Mouse (Mus musculus): ENCODE data around the gene Ckmt1. TPM values are rescaled to one million over a fixed set of nuclear protein-coding genes. Genes with fewer than 3 reads are reported as not detected.

Ckmt1 gene
- 10.2 and 13.0 TPM in 2 replicates for polyA plus RNA-seq (2016; fragmentation: Nextera tagmentation; extraction: Ambion mirVana)

- peak within 1 kb of the TSS; percentile 32 for H3K4me3 ChIP-seq
- H3K36me3 ChIP-seq: no peaks in the 10 kb centered on the region
- H3K9ac ChIP-seq: peak within 1 kb of the TSS; percentile 36
- H3K9me3 ChIP-seq: no peaks in the 10 kb centered on the region
- H3K4me2 ChIP-seq (replicated peaks): peak within 1 kb of the TSS; percentile 59
- no peak for ATAC-seq (ENCODE audit: insufficient number of reproducible peaks, insufficient read depth, low FRiP score, low TSS enrichment)
- H3K4me1 ChIP-seq: peaks cover 22% of the 10 kb centered on the region
- H3K27me3 ChIP-seq: no peaks in the 10 kb centered on the region
- 56% methylated on average over 5 of the region's 5 CpGs for WGBS
- peak within 1 kb of the TSS; percentile 60 for H3K27ac ChIP-seq
Measured at GRCm38 (mm10) chr2:121357494-121357893, at the start of gene Ckmt1. Gene Ckmt1 (plus strand): TSS chr2:121357714.

DNA sequence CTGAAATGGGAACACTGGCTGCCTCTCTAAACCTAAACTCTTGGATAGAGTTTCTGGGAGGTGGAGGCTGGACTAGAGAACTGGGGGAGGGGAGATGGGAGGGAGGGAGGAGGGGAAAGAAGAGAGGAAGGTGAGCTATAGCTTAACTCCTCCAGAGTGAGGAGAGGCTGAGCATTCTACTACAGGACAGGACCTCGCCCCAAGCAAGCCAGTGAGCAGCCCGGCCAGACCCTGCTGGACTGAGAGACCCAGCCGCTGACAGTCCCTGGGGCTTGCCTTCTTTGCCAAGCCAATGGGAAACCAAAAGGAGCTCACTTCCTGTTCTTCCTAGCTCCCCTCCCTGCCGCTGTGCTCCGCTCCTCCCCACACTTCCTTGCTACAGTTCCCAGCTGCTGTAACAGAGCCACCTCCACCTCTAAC lies 48.5 kb upstream of the Ckmt1 start:
- 11% methylated on average over 5 of the region's 5 CpGs for WGBS
- ATAC-seq (ENCODE audit: insufficient number of reproducible peaks, insufficient read depth, low FRiP score, low TSS enrichment): 0 out of 2 replicates have a peak, but pooled peaks have one; percentile 30
- H3K4me2 ChIP-seq (replicated peaks): peak overlapping the region; percentile 24

DNA sequence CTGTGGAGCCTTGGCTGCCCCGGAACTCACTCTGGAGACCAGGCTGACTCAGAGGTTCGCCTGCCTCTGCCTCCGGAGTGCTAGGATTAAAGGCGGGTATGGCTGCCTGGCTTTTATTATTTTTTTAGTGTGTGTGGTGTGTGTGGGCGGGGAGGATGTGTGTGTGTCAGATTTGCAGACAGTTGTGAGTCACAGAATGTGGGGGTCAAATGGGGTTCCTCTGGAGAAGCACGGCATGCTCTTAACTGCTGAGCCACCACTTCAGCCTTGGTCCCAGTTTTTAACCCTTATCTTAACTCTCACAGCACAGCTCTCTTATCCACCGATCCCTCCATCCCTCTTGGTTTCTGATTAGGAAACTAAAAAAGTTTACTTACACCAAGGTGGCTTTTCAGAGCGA lies 41.2 kb upstream of the Ckmt1 start:
- 74% methylated on average over 8 of the region's 8 CpGs for WGBS
- Histone ChIP-seq H3K27me3 (no peaks in the 10 kb centered on the region), H3K9ac (no peak overlapping the region), H3K4me1 (no peaks in the 10 kb centered on the region), H3K27ac (no peak overlapping the region), H3K9me3 (no peaks in the 10 kb centered on the region), H3K4me2 (replicated peaks) (no peak overlapping the region), H3K36me3 (no peaks in the 10 kb centered on the region), H3K4me3 (no peak overlapping the region)
- no peak for ATAC-seq (ENCODE audit: insufficient number of reproducible peaks, insufficient read depth, low FRiP score, low TSS enrichment)

More for the DNA sequence above, 48.5 kb upstream of the Ckmt1 start:
- H3K9me3 ChIP-seq: no peaks in the 10 kb centered on the region
- peaks cover 3% of the 10 kb centered on the region; the same call in 1 of the 2 replicates for H3K36me3 ChIP-seq
- H3K9ac ChIP-seq: no peak overlapping the region
- no peak overlapping the region for H3K4me3 ChIP-seq
- 0 out of 2 replicates have a peak, but pooled peaks cover 7% of the 10 kb centered on the region for H3K4me1 ChIP-seq
- H3K27me3 ChIP-seq: no peaks in the 10 kb centered on the region
- no peak overlapping the region for H3K27ac ChIP-seq

GRCm38 (mm10) chr2:121323041-121323440 lies 34.5 kb upstream of the Ckmt1 start:
- Histone ChIP-seq H3K4me3 (no peak overlapping the region), H3K4me2 (replicated peaks) (no peak overlapping the region), H3K27ac (no peak overlapping the region), H3K36me3 (no peaks in the 10 kb centered on the region), H3K9me3 (no peaks in the 10 kb centered on the region), H3K9ac (no peak overlapping the region), H3K4me1 (no peaks in the 10 kb centered on the region), H3K27me3 (no peaks in the 10 kb centered on the region)
- 94% methylated on average over 10 of the region's 10 CpGs for WGBS
- no peak for ATAC-seq (ENCODE audit: insufficient number of reproducible peaks, insufficient read depth, low FRiP score, low TSS enrichment)

- Histone ChIP-seq H3K27ac (no peak overlapping the region), H3K27me3 (no peaks in the 10 kb centered on the region), H3K4me3 (no peak overlapping the region), H3K4me1 (no peaks in the 10 kb centered on the region), H3K36me3 (no peaks in the 10 kb centered on the region), H3K9me3 (no peaks in the 10 kb centered on the region), H3K4me2 (replicated peaks) (no peak overlapping the region), H3K9ac (no peak overlapping the region)
- WGBS: 83% methylated on average over 10 of the region's 10 CpGs
- ATAC-seq (ENCODE audit: insufficient number of reproducible peaks, insufficient read depth, low FRiP score, low TSS enrichment): no peak
Measured at GRCm38 (mm10) chr2:121323693-121324470, 33.6 kb upstream of the Ckmt1 start.

GRCm38 (mm10) chr2:121329492-121329891 lies 28.0 kb upstream of the Ckmt1 start:
- WGBS: 93% methylated on average over 2 of the region's 2 CpGs
- H3K9me3 ChIP-seq: no peaks in the 10 kb centered on the region
- no peaks in the 10 kb centered on the region for H3K27me3 ChIP-seq
- H3K9ac ChIP-seq: no peak overlapping the region
- ATAC-seq (ENCODE audit: insufficient number of reproducible peaks, insufficient read depth, low FRiP score, low TSS enrichment): no peak
- H3K4me1 ChIP-seq: no peaks in the 10 kb centered on the region
- no peaks in the 10 kb centered on the region for H3K36me3 ChIP-seq
- H3K4me2 ChIP-seq (replicated peaks): no peak overlapping the region
- H3K4me3 ChIP-seq: no peak overlapping the region
- no peak overlapping the region for H3K27ac ChIP-seq

DNA sequence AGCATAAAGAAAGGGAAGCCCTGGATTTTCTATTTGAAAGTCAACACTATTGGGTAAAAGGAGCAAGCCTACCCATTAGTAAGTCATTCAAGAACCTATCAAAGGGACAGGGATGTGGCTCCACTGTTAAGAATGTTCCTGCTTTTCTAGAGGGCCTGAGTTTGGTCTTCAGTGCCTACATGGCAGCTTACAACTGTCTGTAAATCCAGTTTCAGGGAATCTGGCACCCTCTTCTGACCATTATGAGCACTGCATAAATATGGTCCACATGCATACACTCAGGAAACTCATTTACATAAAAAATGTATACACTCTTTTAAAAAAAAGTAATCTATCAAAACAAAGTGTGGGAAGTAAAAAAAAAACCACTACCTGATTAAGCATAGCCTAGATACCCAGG lies 18.5 kb upstream of the Ckmt1 start:
- no peaks in the 10 kb centered on the region for H3K9me3 ChIP-seq
- H3K9ac ChIP-seq: no peak overlapping the region
- H3K27me3 ChIP-seq: no peaks in the 10 kb centered on the region
- H3K4me2 ChIP-seq (replicated peaks): no peak overlapping the region
- no peak overlapping the region for H3K4me3 ChIP-seq
- ATAC-seq (ENCODE audit: insufficient number of reproducible peaks, insufficient read depth, low FRiP score, low TSS enrichment): no peak
- no peak overlapping the region for H3K27ac ChIP-seq
- no peaks in the 10 kb centered on the region; the same call in 1 of the 2 replicates for H3K36me3 ChIP-seq
- no peaks in the 10 kb centered on the region for H3K4me1 ChIP-seq

- no peak for ATAC-seq (ENCODE audit: insufficient number of reproducible peaks, insufficient read depth, low FRiP score, low TSS enrichment)
- 76% methylated on average over 8 of the region's 8 CpGs for WGBS
- Histone ChIP-seq H3K4me2 (replicated peaks) (no peak overlapping the region), H3K9me3 (no peaks in the 10 kb centered on the region), H3K9ac (no peak overlapping the region), H3K4me3 (no peak overlapping the region), H3K36me3 (no peaks in the 10 kb centered on the region), H3K27me3 (no peaks in the 10 kb centered on the region), H3K27ac (no peak overlapping the region), H3K4me1 (peaks cover 13% of the 10 kb centered on the region)
Measured at GRCm38 (mm10) chr2:121353156-121353555, 4.4 kb upstream of the Ckmt1 start.

- H3K27ac ChIP-seq: peak overlapping the region; percentile 65; the same call in 1 of the 2 replicates
- 9% methylated on average over 6 of the region's 6 CpGs for WGBS
Measured at GRCm38 (mm10) chr2:121354378-121354777, 3.1 kb upstream of the Ckmt1 start.

DNA sequence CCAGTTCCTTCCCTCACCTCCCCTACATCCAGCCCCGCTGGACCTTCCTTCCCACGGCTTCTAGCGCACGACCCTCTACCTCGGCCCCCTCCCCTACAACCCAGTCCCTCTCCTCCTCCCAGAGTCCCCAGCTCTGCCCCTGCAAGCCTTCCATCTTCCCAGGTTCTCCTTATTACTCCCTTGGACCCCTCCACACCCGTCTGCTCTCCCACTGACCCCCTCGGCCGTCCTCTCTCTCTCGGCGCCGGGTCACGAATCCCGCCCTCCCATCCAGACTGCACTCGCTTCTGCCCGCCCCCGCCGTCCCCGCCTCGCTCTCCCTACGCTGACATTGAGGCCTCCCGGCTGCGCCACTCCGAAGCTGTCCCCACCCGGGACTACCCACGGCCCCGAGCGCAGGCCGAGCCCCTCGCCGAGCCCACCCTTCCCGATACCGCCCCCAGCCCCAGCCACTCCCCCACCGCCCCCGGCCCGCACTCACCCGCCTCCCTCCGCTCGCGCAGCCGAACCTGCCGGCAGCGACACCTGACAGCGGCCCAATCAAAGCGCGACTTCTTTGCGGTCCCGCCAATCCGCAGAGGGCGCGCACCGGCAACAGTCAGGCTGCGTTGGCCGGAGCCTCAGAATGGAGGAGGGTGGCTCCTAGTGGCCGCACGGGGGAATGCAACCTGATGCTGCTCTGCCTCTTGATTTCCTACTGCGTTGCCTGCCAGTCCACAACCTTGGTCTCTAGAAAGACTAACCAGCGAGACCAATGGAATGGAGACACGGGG lies 2.5 kb upstream of the Ckmt1 start, which contains the start of gene Ppip5k1:
TSS of gene Ppip5k1 (minus strand) at position 577 of the 773 bp plus-strand sequence.
- Histone ChIP-seq H3K27me3 (no peaks in the 10 kb centered on the region), H3K36me3 (no peaks in the 10 kb centered on the region), H3K27ac (peak within 1 kb of the TSS; percentile 65), H3K9me3 (no peaks in the 10 kb centered on the region), H3K4me3 (peak within 1 kb of the TSS; percentile 61), H3K4me2 (replicated peaks) (peak within 1 kb of the TSS; percentile 79), H3K4me1 (peaks cover 22% of the 10 kb centered on the region), H3K9ac (peak within 1 kb of the TSS; percentile 79)
- WGBS: 1% methylated on average over 58 of the region's 58 CpGs
- peak; percentile 95 for ATAC-seq (ENCODE audit: insufficient number of reproducible peaks, insufficient read depth, low FRiP score, low TSS enrichment)

More at GRCm38 (mm10) chr2:121354378-121354777, 3.1 kb upstream of the Ckmt1 start:
- Histone ChIP-seq H3K9ac (peak overlapping the region; percentile 79), H3K4me1 (peaks cover 22% of the 10 kb centered on the region), H3K27me3 (no peaks in the 10 kb centered on the region), H3K4me3 (peak overlapping the region; percentile 61), H3K4me2 (replicated peaks) (peak overlapping the region; percentile 79), H3K9me3 (no peaks in the 10 kb centered on the region), H3K36me3 (no peaks in the 10 kb centered on the region)
- no peak for ATAC-seq (ENCODE audit: insufficient number of reproducible peaks, insufficient read depth, low FRiP score, low TSS enrichment)

GRCm38 (mm10) chr2:121357961-121358360 lies 447 bp downstream of the Ckmt1 start:
- H3K9ac ChIP-seq: no peak overlapping the region
- H3K36me3 ChIP-seq: no peaks in the 10 kb centered on the region
- H3K4me3 ChIP-seq: 0 out of 2 replicates have a peak overlapping the region, but pooled peaks have one; percentile 32
- 1% methylated on average over 4 of the region's 4 CpGs for WGBS
- ATAC-seq (ENCODE audit: insufficient number of reproducible peaks, insufficient read depth, low FRiP score, low TSS enrichment): no peak
- no peaks in the 10 kb centered on the region for H3K27me3 ChIP-seq
- H3K4me1 ChIP-seq: peaks cover 22% of the 10 kb centered on the region
- no peak overlapping the region for H3K27ac ChIP-seq
- H3K9me3 ChIP-seq: no peaks in the 10 kb centered on the region
- peak overlapping the region; percentile 59 for H3K4me2 ChIP-seq (replicated peaks)
